ENCODE assay signal across 14 mouse cellular contexts in the genomic region with DNA sequence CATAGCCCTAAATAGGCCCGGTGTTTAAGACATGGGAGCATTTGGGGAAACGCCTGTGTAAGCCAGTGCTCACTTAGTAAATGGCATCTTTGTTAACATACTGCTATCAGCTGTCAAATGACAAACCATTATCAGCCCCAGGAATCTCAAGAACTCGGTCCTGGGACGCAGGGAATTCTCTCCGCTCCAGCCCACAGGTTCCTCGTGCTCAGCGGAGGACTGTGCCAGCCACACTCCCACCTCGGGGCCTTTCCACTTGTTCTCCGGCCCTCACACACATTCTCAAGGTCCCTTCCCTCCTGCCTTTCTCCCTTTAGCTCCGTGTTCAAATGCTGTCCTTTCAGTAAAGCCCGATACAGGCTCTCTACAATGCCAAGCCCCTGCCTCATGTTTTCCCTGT. TPM values are rescaled to one million over a fixed set of nuclear protein-coding genes. Genes with fewer than 3 reads are reported as not detected.
DNase-seq lines count a peak whose midpoint lies in the region; ATAC-seq and TF ChIP-seq lines count a peak whose summit lies in the region.
"Had no signal": no experiment of that assay in that cellular context is flagged by ENCODE, and none has a peak within 500 bp of the region (broad histone marks: within the 10 kb centered on the region; RNA-seq: fewer than 3 reads in every experiment).

No protein-coding gene starts in this region.

- no peak for TF ChIP-seq CTCF in lung, embryonic 14.5 days (IDR thresholded peaks at IDR 0.05; ENCODE audit: low read depth)

- WGBS in heart, embryonic 12.5 days = 46% methylated on average over 11 of the region's 11 CpGs
- 58% methylated on average over 11 of the region's 11 CpGs for WGBS in lung, embryonic 14.5 days
- 57% methylated on average over 11 of the region's 11 CpGs for WGBS in embryonic facial prominence, embryonic 15.5 days
- 91% methylated on average over 9 of the region's 11 CpGs for WGBS in macrophage (ENCODE audit: missing documents)

- 0 out of 2 replicates have a peak overlapping the region, but pooled peaks have one; percentile 97 for H3K4me3 ChIP-seq in heart, embryonic 12.5 days
- no peak overlapping the region for H3K4me3 ChIP-seq in lung, embryonic 14.5 days (ENCODE audit: low read depth, low read length)
- H3K4me3 ChIP-seq in embryonic facial prominence, embryonic 15.5 days (replicated peaks) = no peak overlapping the region
- peak overlapping the region; percentile 99 for H3K4me3 ChIP-seq in macrophage (ENCODE audit: inconsistent target)

- peaks cover 49% of the 10 kb centered on the region for H3K4me1 ChIP-seq in heart, embryonic 12.5 days (replicated peaks)
- H3K4me1 ChIP-seq in lung, embryonic 14.5 days (ENCODE audit: insufficient read depth) = peaks cover 12% of the 10 kb centered on the region
- H3K4me1 ChIP-seq in embryonic facial prominence, embryonic 15.5 days = peaks cover 47% of the 10 kb centered on the region

- peaks cover 11% of the 10 kb centered on the region; the same call in 1 of the 2 replicates for H3K27me3 ChIP-seq in heart, embryonic 12.5 days (replicated peaks)
- H3K27me3 ChIP-seq in lung, embryonic 14.5 days (ENCODE audit: insufficient read depth, low read length) = 0 out of 2 replicates have a peak, but pooled peaks cover 4% of the 10 kb centered on the region
- no peaks in the 10 kb centered on the region for H3K27me3 ChIP-seq in embryonic facial prominence, embryonic 15.5 days

- no peaks in the 10 kb centered on the region for H3K9me3 ChIP-seq in heart, embryonic 12.5 days (replicated peaks)
- H3K9me3 ChIP-seq in lung, embryonic 14.5 days (ENCODE audit: low read depth, low read length) = no peaks in the 10 kb centered on the region
- no peaks in the 10 kb centered on the region for H3K9me3 ChIP-seq in embryonic facial prominence, embryonic 15.5 days (replicated peaks)

- ATAC-seq in heart, embryonic 12.5 days (ENCODE audit: insufficient number of reproducible peaks, low FRiP score) = no peak
- ATAC-seq in lung, embryonic 14.5 days (ENCODE audit: insufficient read depth) = no peak
- no peak for ATAC-seq in embryonic facial prominence, embryonic 15.5 days (ENCODE audit: insufficient number of reproducible peaks, low FRiP score, low TSS enrichment, low read depth)

- H3K27ac ChIP-seq in heart, embryonic 12.5 days (ENCODE audit: poor library complexity, severe bottlenecking) = no peak overlapping the region
- H3K27ac ChIP-seq in lung, embryonic 14.5 days (ENCODE audit: low read depth) = no peak overlapping the region
- no peak overlapping the region for H3K27ac ChIP-seq in embryonic facial prominence, embryonic 15.5 days (replicated peaks)
- peak overlapping the region; percentile 97 for H3K27ac ChIP-seq in macrophage

- peaks cover 22% of the 10 kb centered on the region for H3K36me3 ChIP-seq in heart, embryonic 12.5 days
- peaks cover 20% of the 10 kb centered on the region; the same call in 1 of the 2 replicates for H3K36me3 ChIP-seq in lung, embryonic 14.5 days (ENCODE audit: insufficient read depth)
- H3K36me3 ChIP-seq in embryonic facial prominence, embryonic 15.5 days = peaks cover 7% of the 10 kb centered on the region; the same call in 1 of the 2 replicates
- H3K36me3 ChIP-seq in macrophage (ENCODE audit: inconsistent target) = peaks cover 12% of the 10 kb centered on the region; the same call in 1 of the 2 replicates

- H3K79me2 ChIP-seq in macrophage (ENCODE audit: inconsistent target) = peaks cover 71% of the 10 kb centered on the region

- peak overlapping the region; percentile 30 for H3K9ac ChIP-seq in heart, embryonic 12.5 days
- no peak overlapping the region; the same call in 1 of the 2 replicates for H3K9ac ChIP-seq in lung, embryonic 14.5 days
- H3K9ac ChIP-seq in embryonic facial prominence, embryonic 15.5 days = no peak overlapping the region

- no peak for DNase-seq in heart, adult 11 months
- DNase-seq in lung, embryonic 14.5 days = no peak
- no peak for DNase-seq in lung, postnatal 36 days
- no peak for DNase-seq in cerebellum, postnatal 10 days
- DNase-seq in thymus, postnatal 25 days = no peak
- DNase-seq: B cell, adult 2 months; heart, postnatal 36 days; layer of hippocampus, postnatal 36 days had no signal

- peak overlapping the region; percentile 99 for H3K4me2 ChIP-seq in heart, embryonic 12.5 days
- peak overlapping the region; percentile 97 for H3K4me2 ChIP-seq in lung, embryonic 14.5 days
- H3K4me2 ChIP-seq in embryonic facial prominence, embryonic 15.5 days (replicated peaks) = peak overlapping the region; percentile 75

RNA-seq across cellular contexts. Expression of a gene that starts 2.6 kb away (rescaled TPM):
- polyA plus RNA-seq in heart, embryonic 12.5 days (2016; fragmentation: Nextera tagmentation; extraction: Ambion mirVana) = 10.4 and 11.5 TPM in 2 replicates
- 10.0 and 12.3 TPM in 2 replicates for polyA plus RNA-seq in lung, embryonic 14.5 days (2014; fragmentation: Nextera tagmentation; extraction: Ambion mirVana)
- polyA plus RNA-seq in embryonic facial prominence, embryonic 15.5 days (2015; fragmentation: Nextera tagmentation; extraction: Ambion mirVana) = 6.1 and 10.0 TPM in 2 replicates
- total RNA-seq in macrophage (2018; cell fraction: chromatin; rRNA removed) = not detected
- total RNA-seq in macrophage (2018; cell fraction: cytosol; rRNA removed) = under 1 TPM in 10 of 26 experiments, not detected in 16; 0.09 to 0.43 (median 0.13) TPM
- 1 to 10 TPM in 1 of 26 experiments, under 1 TPM in 2, not detected in 23; 0.35 to 1.7 (median 0.48) TPM for total RNA-seq in macrophage (2018; cell fraction: nucleus; rRNA removed)
- not detected in 3 replicates for polyA plus RNA-seq in macrophage (2018)
- total RNA-seq: common myeloid progenitor, adult 5-6 weeks; megakaryocyte progenitor cell, adult 5-6 weeks had no signal
- polyA plus RNA-seq: frontal cortex, adult 2 months had no signal

RNA-seq across cellular contexts. Expression of a gene that starts 26.8 kb away (rescaled TPM):
- polyA plus RNA-seq in heart, embryonic 12.5 days (2016; fragmentation: Nextera tagmentation; extraction: Ambion mirVana) = 216 and 235 TPM in 2 replicates
- 275 and 293 TPM in 2 replicates for polyA plus RNA-seq in lung, embryonic 14.5 days (2014; fragmentation: Nextera tagmentation; extraction: Ambion mirVana)
- polyA plus RNA-seq in embryonic facial prominence, embryonic 15.5 days (2015; fragmentation: Nextera tagmentation; extraction: Ambion mirVana) = 292 and 294 TPM in 2 replicates
- 10 to 100 TPM; 43.1 to 85.5 (median 59.3) TPM for total RNA-seq in macrophage (2018; cell fraction: chromatin; rRNA removed)
- 100 to 1,000 TPM; 142 to 211 (median 167) TPM for total RNA-seq in macrophage (2018; cell fraction: cytosol; rRNA removed)
- total RNA-seq in macrophage (2018; cell fraction: nucleus; rRNA removed) = 10 to 100 TPM; 35.1 to 99.4 (median 64.2) TPM
- polyA plus RNA-seq in macrophage (2018) = 152 to 209 TPM (median 172 TPM) in 3 replicates

RNA-seq across cellular contexts. Expression of a gene that starts 30.0 kb away (rescaled TPM):
- polyA plus RNA-seq in heart, embryonic 12.5 days (2016; fragmentation: Nextera tagmentation; extraction: Ambion mirVana) = 14.2 and 16.8 TPM in 2 replicates
- polyA plus RNA-seq in lung, embryonic 14.5 days (2014; fragmentation: Nextera tagmentation; extraction: Ambion mirVana) = 73.4 and 77.4 TPM in 2 replicates
- 41.9 and 42.0 TPM in 2 replicates for polyA plus RNA-seq in embryonic facial prominence, embryonic 15.5 days (2015; fragmentation: Nextera tagmentation; extraction: Ambion mirVana)
- total RNA-seq in macrophage (2018; cell fraction: chromatin; rRNA removed) = 10 to 100 TPM; 13.7 to 87.4 (median 42.2) TPM
- 100 to 1,000 TPM in 12 of 26 experiments, 10 to 100 TPM in 14; 30.7 to 271 (median 98.7) TPM for total RNA-seq in macrophage (2018; cell fraction: cytosol; rRNA removed)
- 100 to 1,000 TPM in 19 of 26 experiments, 10 to 100 TPM in 7; 25.3 to 303 (median 156) TPM for total RNA-seq in macrophage (2018; cell fraction: nucleus; rRNA removed)
- polyA plus RNA-seq in macrophage (2018) = 4.8 to 33.5 TPM (median 23.5 TPM) in 3 replicates

RNA-seq across cellular contexts. Expression of a gene that starts 30.9 kb away (rescaled TPM):
- polyA plus RNA-seq in heart, embryonic 12.5 days (2016; fragmentation: Nextera tagmentation; extraction: Ambion mirVana) = 46.6 and 48.3 TPM in 2 replicates
- 41.6 and 43.3 TPM in 2 replicates for polyA plus RNA-seq in lung, embryonic 14.5 days (2014; fragmentation: Nextera tagmentation; extraction: Ambion mirVana)
- 43.7 and 44.3 TPM in 2 replicates for polyA plus RNA-seq in embryonic facial prominence, embryonic 15.5 days (2015; fragmentation: Nextera tagmentation; extraction: Ambion mirVana)
- total RNA-seq in macrophage (2018; cell fraction: chromatin; rRNA removed) = 100 to 1,000 TPM in 7 of 26 experiments, 10 to 100 TPM in 19; 41.8 to 182 (median 85.4) TPM
- total RNA-seq in macrophage (2018; cell fraction: cytosol; rRNA removed) = 100 to 1,000 TPM; 103 to 247 (median 137) TPM
- total RNA-seq in macrophage (2018; cell fraction: nucleus; rRNA removed) = 100 to 1,000 TPM in 25 of 26 experiments, 10 to 100 TPM in 1; 73.5 to 264 (median 143) TPM
- polyA plus RNA-seq in macrophage (2018) = 165 to 276 TPM (median 174 TPM) in 3 replicates

Comparison
In these comparisons a context has a peak if more than half of its experiments do, and no peak if none do; other contexts are left out.
1. H3K4me3 ChIP-seq: peak in heart, embryonic 12.5 days (single experiment) and macrophage (single experiment); none in lung, embryonic 14.5 days (single experiment) and embryonic facial prominence, embryonic 15.5 days (single experiment).
2. Peak in every context shown above with its lines, with median percentiles within 50 percentile points of each other: H3K4me2 ChIP-seq.